Mouse (Mus musculus): ENCODE data around the gene Mdn1. TPM values are rescaled to one million over a fixed set of nuclear protein-coding genes. Genes with fewer than 3 reads are reported as not detected.

Mdn1 gene
- 10 to 100 TPM; 32.2 to 43.0 TPM for total RNA-seq (2021)
- long read RNA-seq, experiment 1, partial matches to known transcripts: 2 of 6 reads
- long read RNA-seq, experiment 1, other reads (novel, unspliced or antisense): 4 of 6 reads
- long read RNA-seq, experiment 2, partial matches to known transcripts: 4 of 5 reads
- long read RNA-seq, experiment 2, other reads (novel, unspliced or antisense): 1 of 5 reads

GRCm38 (mm10) chr4:32656918-32657662 lies at the start of gene Mdn1:
TSS of gene Mdn1 (plus strand) at chr4:32657119.
- DNase-seq (ENCODE audit: low spot score in 2 of 2): peak; percentile 96 to 98
- TF ChIP-seq CTCF (conservative IDR thresholded peaks at IDR 0.05): no peak
- peak within 1 kb of the TSS; percentile 90 for H3K4me3 ChIP-seq
- H3K27ac ChIP-seq: peak within 1 kb of the TSS; percentile 89

DNA sequence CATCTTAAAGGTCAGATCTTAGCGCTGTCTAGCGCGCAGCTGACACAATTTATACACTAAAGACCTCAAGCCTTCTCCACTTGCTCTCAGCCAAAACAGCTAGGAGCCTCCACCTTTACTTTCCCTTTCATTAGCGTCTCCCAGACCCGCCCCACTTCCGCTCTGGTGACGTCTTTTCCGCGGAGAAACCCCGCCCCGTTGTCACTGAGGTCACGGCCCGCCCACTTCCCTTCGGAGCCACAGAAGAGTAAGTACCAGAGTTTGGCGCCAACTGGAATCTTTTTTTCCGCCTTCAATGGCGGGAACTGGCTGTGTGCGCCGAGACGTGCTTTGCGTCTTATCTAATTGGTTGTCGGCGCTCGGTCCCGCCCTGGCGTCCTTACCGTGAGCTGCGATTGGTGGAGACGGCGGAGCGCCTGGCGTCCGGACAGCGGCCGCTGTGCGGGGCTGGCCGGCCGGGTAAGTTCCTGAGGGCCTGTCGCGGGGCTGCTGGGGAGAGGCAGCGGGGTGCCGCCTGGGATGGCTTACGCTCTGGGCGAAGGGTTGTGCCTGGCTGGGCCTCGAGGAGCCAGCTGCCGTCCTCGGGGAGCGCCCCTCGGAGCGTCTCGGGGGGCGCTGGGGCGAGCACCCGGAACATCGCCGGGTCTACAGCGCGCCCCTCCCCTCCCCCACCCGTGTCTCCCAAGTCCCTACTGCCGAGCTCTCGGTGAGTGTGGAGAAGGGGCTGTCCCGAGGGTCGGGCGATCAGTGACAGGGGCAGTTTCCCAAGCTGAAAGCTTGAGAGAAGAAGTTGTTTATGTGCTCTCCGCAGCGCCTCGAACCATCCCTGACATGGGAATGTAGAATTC lies 41.7 kb upstream of the Mdn1 start, which contains the start of gene Casp8ap2:
TSS of gene Casp8ap2 (plus strand) at position 418 of the 848 bp plus-strand sequence.
- peak; percentile 99 for DNase-seq (ENCODE audit: low spot score in 2 of 2)
- peak within 1 kb of the TSS; percentile 88 for H3K4me3 ChIP-seq
- TF ChIP-seq CTCF (conservative IDR thresholded peaks at IDR 0.05): no peak
- H3K27ac ChIP-seq: peak within 1 kb of the TSS; percentile 89

- TF ChIP-seq CTCF (conservative IDR thresholded peaks at IDR 0.05): no peak
- Histone ChIP-seq H3K27ac (no peak overlapping the region), H3K4me3 (no peak overlapping the region)
- no peak for DNase-seq (ENCODE audit: low spot score in 2 of 2)
These were observed 35.3 kb upstream of the Mdn1 start for GRCm38 (mm10) chr4:32621637-32622036.

- Histone ChIP-seq H3K4me3 (no peak overlapping the region), H3K27ac (no peak overlapping the region)
- no peak for DNase-seq (ENCODE audit: low spot score in 2 of 2)
These were observed 5.2 kb upstream of the Mdn1 start for GRCm38 (mm10) chr4:32651669-32652068.

DNA sequence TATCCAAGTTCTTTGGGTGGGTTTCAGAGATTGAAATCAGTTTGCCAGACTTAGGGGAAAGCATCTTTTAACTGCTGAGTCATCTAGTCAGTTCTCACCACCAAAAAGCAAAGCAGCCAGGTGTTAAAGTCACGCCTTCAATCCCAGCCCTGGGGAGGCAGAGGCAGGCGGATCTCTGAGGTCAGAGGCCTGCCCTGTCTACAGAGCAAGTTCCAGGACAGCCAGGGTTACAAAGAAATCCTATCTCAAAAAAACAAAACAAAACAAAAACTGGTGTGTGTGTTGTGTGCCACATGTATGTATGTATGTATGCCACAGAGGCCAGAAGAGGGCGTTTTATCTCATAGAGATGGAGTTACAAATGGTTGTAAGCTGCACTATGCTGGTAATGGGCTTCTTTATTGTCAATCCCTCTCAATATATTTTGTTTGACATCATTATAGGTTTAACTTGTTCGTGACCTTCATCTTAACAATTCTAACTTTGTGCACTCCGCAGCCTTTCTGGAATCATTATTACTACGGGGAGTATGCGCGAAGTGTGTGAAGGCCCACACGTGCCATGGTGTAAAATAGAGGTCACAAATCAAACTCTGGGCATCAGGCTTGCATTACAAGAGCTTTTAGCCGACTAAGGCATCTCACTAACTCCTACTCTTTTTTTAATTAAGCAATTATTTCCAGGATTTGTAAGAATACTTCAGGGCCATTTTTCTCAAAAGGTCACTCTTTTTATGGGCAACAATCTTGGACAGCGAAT lies 594 bp upstream of the Mdn1 start:
- TF ChIP-seq CTCF (conservative IDR thresholded peaks at IDR 0.05): no peak
- H3K27ac ChIP-seq: peak overlapping the region; percentile 89
- DNase-seq (ENCODE audit: low spot score in 2 of 2): peak in 1 of 2 experiments; percentile 3
- peak overlapping the region; percentile 90 for H3K4me3 ChIP-seq

More at GRCm38 (mm10) chr4:32651669-32652068, 5.2 kb upstream of the Mdn1 start:
- no peak for TF ChIP-seq CTCF (conservative IDR thresholded peaks at IDR 0.05)

GRCm38 (mm10) chr4:32665843-32666242 lies 8.9 kb downstream of the Mdn1 start:
- no peak for DNase-seq (ENCODE audit: low spot score in 2 of 2)
- H3K27ac ChIP-seq: no peak overlapping the region
- H3K4me3 ChIP-seq: no peak overlapping the region
- TF ChIP-seq CTCF (conservative IDR thresholded peaks at IDR 0.05): no peak

- DNase-seq (ENCODE audit: low spot score in 2 of 2): no peak
- TF ChIP-seq CTCF (conservative IDR thresholded peaks at IDR 0.05): peak; percentile 45
- no peak overlapping the region for H3K4me3 ChIP-seq
- no peak overlapping the region for H3K27ac ChIP-seq
These were observed 11.4 kb downstream of the Mdn1 start for GRCm38 (mm10) chr4:32668291-32668690.

- peak; percentile 58 for TF ChIP-seq CTCF (conservative IDR thresholded peaks at IDR 0.05)
These were observed 12.9 kb downstream of the Mdn1 start for GRCm38 (mm10) chr4:32669825-32670224.

DNA sequence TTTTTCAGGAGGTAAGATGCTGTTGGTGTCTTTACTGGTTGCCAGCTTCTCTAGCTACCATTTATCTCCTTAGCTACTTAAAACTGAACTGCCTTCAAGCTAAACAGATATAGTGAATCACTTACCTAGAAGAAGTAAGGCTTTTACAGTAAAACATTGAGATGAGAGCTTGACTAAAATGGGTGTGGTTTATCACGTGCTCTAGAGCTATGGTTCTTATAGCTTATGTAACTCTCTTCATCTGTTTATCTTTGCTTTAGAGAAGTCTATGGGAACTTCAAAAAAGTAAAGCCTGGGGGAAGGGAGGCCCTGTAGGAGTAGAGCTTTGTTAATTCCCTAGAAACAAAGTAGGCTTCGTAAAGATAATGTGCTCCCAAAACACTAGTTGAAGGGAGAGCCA lies 17.1 kb downstream of the Mdn1 start:
- DNase-seq (ENCODE audit: low spot score in 2 of 2): no peak
- no peak for TF ChIP-seq CTCF (conservative IDR thresholded peaks at IDR 0.05)
- Histone ChIP-seq H3K4me3 (no peak overlapping the region), H3K27ac (no peak overlapping the region)

More at GRCm38 (mm10) chr4:32669825-32670224, 12.9 kb downstream of the Mdn1 start:
- Histone ChIP-seq H3K4me3 (no peak overlapping the region), H3K27ac (no peak overlapping the region)
- no peak for DNase-seq (ENCODE audit: low spot score in 2 of 2)

GRCm38 (mm10) chr4:32677471-32677870 lies 20.6 kb downstream of the Mdn1 start:
- H3K27ac ChIP-seq: no peak overlapping the region
- TF ChIP-seq CTCF (conservative IDR thresholded peaks at IDR 0.05): no peak
- no peak for DNase-seq (ENCODE audit: low spot score in 2 of 2)

GRCm38 (mm10) chr4:32680843-32681242 lies 23.9 kb downstream of the Mdn1 start:
- H3K27ac ChIP-seq: no peak overlapping the region
- no peak for DNase-seq (ENCODE audit: low spot score in 2 of 2)
- TF ChIP-seq CTCF (conservative IDR thresholded peaks at IDR 0.05): peak; percentile 53
- no peak overlapping the region for H3K4me3 ChIP-seq

More at GRCm38 (mm10) chr4:32677471-32677870, 20.6 kb downstream of the Mdn1 start:
- H3K4me3 ChIP-seq: no peak overlapping the region

DNA sequence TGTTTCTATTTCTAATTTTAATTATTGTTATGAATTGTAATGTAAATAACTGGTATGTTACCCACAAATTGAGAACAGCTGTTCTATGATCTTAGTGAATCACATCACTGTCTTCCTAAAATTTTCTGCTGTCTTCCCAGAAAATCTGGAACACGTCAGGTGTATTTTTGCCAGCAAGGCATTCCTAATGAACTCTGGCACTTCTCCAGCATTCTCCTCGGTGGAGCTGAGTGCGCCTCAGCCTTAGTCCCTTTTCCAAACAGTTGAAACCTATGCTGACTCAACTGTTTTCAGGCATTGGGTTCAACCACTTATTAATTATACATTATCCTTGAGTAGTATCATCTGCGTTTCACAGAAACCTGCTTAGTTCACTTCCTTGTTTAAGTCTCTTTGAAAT lies 25.6 kb downstream of the Mdn1 start:
- no peak overlapping the region for H3K4me3 ChIP-seq
- TF ChIP-seq CTCF (conservative IDR thresholded peaks at IDR 0.05): no peak
- no peak for DNase-seq (ENCODE audit: low spot score in 2 of 2)
- H3K27ac ChIP-seq: no peak overlapping the region
